17 mouse cellular contexts compared by ENCODE assay signal in the genomic region with DNA sequence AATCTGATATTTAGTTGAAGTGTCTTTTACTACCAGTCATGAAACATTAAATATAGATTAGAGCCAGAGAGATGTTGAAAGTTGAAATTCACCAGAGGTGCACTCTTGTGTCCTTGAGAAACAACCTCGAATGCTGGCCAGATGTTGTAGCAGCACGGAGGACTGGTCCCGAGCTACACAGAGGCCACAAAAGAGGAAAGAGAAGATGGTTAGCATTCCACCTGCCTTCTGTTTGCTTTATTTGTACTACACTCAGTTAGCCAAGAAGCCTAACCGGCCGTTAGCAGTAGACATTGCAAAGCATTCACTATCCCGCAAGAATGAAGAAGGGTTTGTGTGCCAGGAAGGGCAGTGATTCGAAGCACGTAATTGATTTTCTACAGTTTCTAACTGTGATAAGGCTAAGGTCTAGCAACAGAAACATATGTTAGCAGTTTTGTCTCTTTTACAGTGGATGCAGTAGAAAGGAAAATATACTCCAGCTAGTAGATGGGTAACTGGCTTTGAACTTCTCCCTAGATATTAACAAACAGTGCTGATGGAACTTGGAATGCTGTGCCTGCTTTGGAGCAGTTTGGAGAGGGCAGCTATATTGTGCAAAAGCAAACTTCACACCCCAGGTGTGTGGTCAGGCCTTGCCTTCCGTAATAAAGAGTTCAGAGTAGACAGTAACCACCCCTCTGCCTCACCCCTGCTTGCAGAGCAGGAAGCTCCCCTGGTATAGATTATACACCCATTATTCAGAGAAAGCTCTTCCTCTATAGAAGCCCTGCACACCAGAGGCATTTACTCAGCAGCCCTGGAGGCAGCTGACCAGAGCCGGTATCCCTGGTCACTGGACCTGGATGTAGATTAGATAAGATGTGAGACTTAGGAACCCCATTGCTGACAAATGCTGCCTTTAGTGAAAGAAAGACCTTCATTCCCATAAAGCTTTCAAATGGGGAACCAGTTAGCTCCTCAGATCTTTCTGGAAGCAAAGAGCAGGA. TPM values are rescaled to one million over a fixed set of nuclear protein-coding genes. Genes with fewer than 3 reads are reported as not detected.
A peak's percentile ranks its signal among the peaks of the same experiment; 100 is the strongest.
DNase-seq lines count a peak whose midpoint lies in the region; ATAC-seq and TF ChIP-seq lines count a peak whose summit lies in the region.
"Had no signal": no experiment of that assay in that cellular context is flagged by ENCODE, and none has a peak within 500 bp of the region (broad histone marks: within the 10 kb centered on the region; RNA-seq: fewer than 3 reads in every experiment).

No protein-coding gene starts in this region.

- peak; percentile 5 for DNase-seq in limb, embryonic 14.5 days (ENCODE audit: low spot score)
- no peak for DNase-seq in limb, embryonic 10.5 days (ENCODE audit: low spot score)
- no peak for DNase-seq in hindbrain, embryonic 14.5 days (ENCODE audit: low spot score)
- peak; percentile 17 for DNase-seq in midbrain, embryonic 14.5 days
- no peak for DNase-seq in gastrocnemius, postnatal 25 days
- DNase-seq in cerebellum, adult 18-20 months: no peak
- DNase-seq: cerebellum, adult 9-11 months; gastrocnemius, postnatal 14 days; heart, postnatal 4 days; layer of hippocampus, adult 9-11 months; lung, postnatal 10 days; right cerebral cortex, postnatal 25 days; thymus, postnatal 25 days had no signal

- no peaks in the 10 kb centered on the region for H3K36me3 ChIP-seq in limb, embryonic 14.5 days (ENCODE audit: control insufficient read depth, insufficient read depth, low read length)
- no peaks in the 10 kb centered on the region for H3K36me3 ChIP-seq in limb, embryonic 10.5 days
- H3K36me3 ChIP-seq in hindbrain, embryonic 14.5 days (replicated peaks; ENCODE audit: control insufficient read depth, insufficient read depth): no peaks in the 10 kb centered on the region
- H3K36me3 ChIP-seq in kidney, embryonic 15.5 days: no peaks in the 10 kb centered on the region
- H3K36me3 ChIP-seq in midbrain, embryonic 14.5 days (ENCODE audit: control insufficient read depth, insufficient read depth, low read length): no peaks in the 10 kb centered on the region
- H3K36me3 ChIP-seq: embryonic facial prominence, embryonic 12.5 days; stomach, embryonic 15.5 days had no signal

- WGBS in limb, embryonic 14.5 days: 63% methylated on average over 10 of the region's 10 CpGs
- WGBS in limb, embryonic 10.5 days: 79% methylated on average over 10 of the region's 10 CpGs
- 32% methylated on average over 10 of the region's 10 CpGs for WGBS in hindbrain, embryonic 14.5 days
- 67% methylated on average over 10 of the region's 10 CpGs for WGBS in kidney, embryonic 15.5 days
- 41% methylated on average over 10 of the region's 10 CpGs for WGBS in midbrain, embryonic 14.5 days

- H3K27me3 ChIP-seq in limb, embryonic 14.5 days (ENCODE audit: control insufficient read depth, insufficient read depth, low read length): no peaks in the 10 kb centered on the region
- H3K27me3 ChIP-seq in limb, embryonic 10.5 days (ENCODE audit: low read depth, poor library complexity, severe bottlenecking): no peaks in the 10 kb centered on the region
- H3K27me3 ChIP-seq in hindbrain, embryonic 14.5 days (ENCODE audit: control insufficient read depth, insufficient read depth, low read length): no peaks in the 10 kb centered on the region
- no peaks in the 10 kb centered on the region for H3K27me3 ChIP-seq in kidney, embryonic 15.5 days
- no peaks in the 10 kb centered on the region for H3K27me3 ChIP-seq in midbrain, embryonic 14.5 days (ENCODE audit: control insufficient read depth, insufficient read depth, low read length)
- H3K27me3 ChIP-seq: embryonic facial prominence, embryonic 12.5 days; stomach, embryonic 15.5 days had no signal

- H3K4me2 ChIP-seq in limb, embryonic 14.5 days (replicated peaks; ENCODE audit: low read depth, low read length, severe bottlenecking): no peak overlapping the region
- H3K4me2 ChIP-seq in hindbrain, embryonic 14.5 days (replicated peaks): no peak overlapping the region
- no peak overlapping the region for H3K4me2 ChIP-seq in kidney, embryonic 15.5 days
- 0 out of 2 replicates have a peak overlapping the region, but pooled peaks have one; percentile 6 for H3K4me2 ChIP-seq in midbrain, embryonic 14.5 days (ENCODE audit: low read length)
- H3K4me2 ChIP-seq: embryonic facial prominence, embryonic 12.5 days; heart, embryonic 11.5 days; stomach, embryonic 15.5 days had no signal

- no peak for TF ChIP-seq POLR2A in limb, embryonic 14.5 days (IDR thresholded peaks at IDR 0.05; ENCODE audit: borderline replicate concordance, extremely low read depth, insufficient read depth, insufficient read length)

- no peak overlapping the region for H3K4me3 ChIP-seq in limb, embryonic 14.5 days (replicated peaks; ENCODE audit: low read length)
- no peak overlapping the region for H3K4me3 ChIP-seq in limb, embryonic 10.5 days
- no peak overlapping the region for H3K4me3 ChIP-seq in hindbrain, embryonic 14.5 days (replicated peaks; ENCODE audit: low read length)
- no peak overlapping the region for H3K4me3 ChIP-seq in kidney, embryonic 15.5 days (replicated peaks)
- H3K4me3 ChIP-seq in midbrain, embryonic 14.5 days (replicated peaks; ENCODE audit: low read depth, low read length): no peak overlapping the region
- H3K4me3 ChIP-seq: embryonic facial prominence, embryonic 12.5 days; stomach, embryonic 15.5 days had no signal

- ATAC-seq in limb, embryonic 14.5 days (ENCODE audit: low FRiP score, low read depth): no peak
- peak; percentile 34; the same call in 1 of the 2 replicates for ATAC-seq in hindbrain, embryonic 14.5 days (ENCODE audit: low FRiP score)
- ATAC-seq in kidney, embryonic 15.5 days (replicated peaks; ENCODE audit: low FRiP score): 0 out of 2 replicates have a peak, but pooled peaks have one; percentile 57
- ATAC-seq in midbrain, embryonic 14.5 days (ENCODE audit: low FRiP score, low TSS enrichment): peak; percentile 63; the same call in 1 of the 2 replicates

- no peaks in the 10 kb centered on the region for H3K9me3 ChIP-seq in limb, embryonic 14.5 days (ENCODE audit: control insufficient read depth, low read length)
- H3K9me3 ChIP-seq in limb, embryonic 10.5 days (replicated peaks): no peaks in the 10 kb centered on the region
- no peaks in the 10 kb centered on the region for H3K9me3 ChIP-seq in hindbrain, embryonic 14.5 days (ENCODE audit: control insufficient read depth, low read length)
- no peaks in the 10 kb centered on the region for H3K9me3 ChIP-seq in kidney, embryonic 15.5 days (replicated peaks)
- no peaks in the 10 kb centered on the region for H3K9me3 ChIP-seq in midbrain, embryonic 14.5 days (ENCODE audit: control insufficient read depth, low read length)
- H3K9me3 ChIP-seq: embryonic facial prominence, embryonic 12.5 days; stomach, embryonic 15.5 days had no signal

- no peaks in the 10 kb centered on the region for H3K4me1 ChIP-seq in limb, embryonic 14.5 days (ENCODE audit: control insufficient read depth, insufficient read depth, low read length)
- 0 out of 2 replicates have a peak, but pooled peaks cover 3% of the 10 kb centered on the region for H3K4me1 ChIP-seq in limb, embryonic 10.5 days
- peaks cover 18% of the 10 kb centered on the region for H3K4me1 ChIP-seq in hindbrain, embryonic 14.5 days (replicated peaks; ENCODE audit: control insufficient read depth, insufficient read depth, low read length)
- H3K4me1 ChIP-seq in kidney, embryonic 15.5 days: 0 out of 2 replicates have a peak, but pooled peaks cover 11% of the 10 kb centered on the region
- peaks cover 25% of the 10 kb centered on the region for H3K4me1 ChIP-seq in midbrain, embryonic 14.5 days (ENCODE audit: control insufficient read depth, insufficient read depth, low read length)

- no peak overlapping the region for H3K9ac ChIP-seq in limb, embryonic 14.5 days (ENCODE audit: low read depth, low read length, severe bottlenecking)
- no peak overlapping the region for H3K9ac ChIP-seq in hindbrain, embryonic 14.5 days
- H3K9ac ChIP-seq in kidney, embryonic 15.5 days: no peak overlapping the region
- no peak overlapping the region for H3K9ac ChIP-seq in midbrain, embryonic 14.5 days (replicated peaks; ENCODE audit: low read length)
- H3K9ac ChIP-seq: embryonic facial prominence, embryonic 12.5 days; stomach, embryonic 15.5 days had no signal

- no peak overlapping the region for H3K27ac ChIP-seq in limb, embryonic 14.5 days (replicated peaks; ENCODE audit: low read depth, low read length)
- no peak overlapping the region for H3K27ac ChIP-seq in limb, embryonic 10.5 days
- H3K27ac ChIP-seq in hindbrain, embryonic 14.5 days: no peak overlapping the region; the same call in 1 of the 2 replicates
- 0 out of 2 replicates have a peak overlapping the region, but pooled peaks have one; percentile 24 for H3K27ac ChIP-seq in kidney, embryonic 15.5 days
- H3K27ac ChIP-seq in midbrain, embryonic 14.5 days (replicated peaks; ENCODE audit: low read depth, low read length): peak overlapping the region; percentile 55; the same call in 1 of the 2 replicates
- H3K27ac ChIP-seq: embryonic facial prominence, embryonic 12.5 days; stomach, embryonic 15.5 days had no signal

RNA-seq across cellular contexts. Expression of gene Fzd1, which starts 25.3 kb away (rescaled TPM):
- 39.5 and 52.9 TPM in 2 replicates for polyA plus RNA-seq in limb, embryonic 14.5 days (2012; rRNA removed)
- polyA plus RNA-seq in limb, embryonic 14.5 days (2014; fragmentation: Nextera tagmentation; extraction: Ambion mirVana): 24.5 and 31.1 TPM in 2 replicates
- polyA plus RNA-seq in limb, embryonic 10.5 days (2016; fragmentation: Nextera tagmentation; extraction: Ambion mirVana): 20.9 and 25.7 TPM in 2 replicates
- 10.8 and 13.3 TPM in 2 replicates for polyA plus RNA-seq in hindbrain, embryonic 14.5 days (2014; fragmentation: Nextera tagmentation; extraction: Ambion mirVana)
- 38.2 and 41.6 TPM in 2 replicates for polyA plus RNA-seq in kidney, embryonic 15.5 days (2015; fragmentation: Nextera tagmentation; extraction: Ambion mirVana)
- 38.6 and 44.3 TPM in 2 replicates for polyA plus RNA-seq in midbrain, embryonic 14.5 days (2014; fragmentation: Nextera tagmentation; extraction: Ambion mirVana)
- 1 to 10 TPM; 4.8 to 5.0 TPM for total RNA-seq in gastrocnemius, postnatal 25 days (2021)

Comparison
In these comparisons a context has a peak if more than half of its experiments do, and no peak if none do; other contexts are left out.
1. DNase-seq: peak in limb, embryonic 14.5 days (single experiment) and midbrain, embryonic 14.5 days (single experiment); none in limb, embryonic 10.5 days (single experiment), hindbrain, embryonic 14.5 days (single experiment), gastrocnemius, postnatal 25 days (single experiment) and cerebellum, adult 18-20 months (0 of 2).
2. H3K27ac ChIP-seq: peak in kidney, embryonic 15.5 days (single experiment) and midbrain, embryonic 14.5 days (single experiment); none in limb, embryonic 14.5 days (single experiment), limb, embryonic 10.5 days (single experiment) and hindbrain, embryonic 14.5 days (single experiment).